In genomic region chr4:95669336-95669735, GRCm38 (mm10) we compare ENCODE assay signal across 29 mouse cellular contexts.
DNase-seq lines count a peak whose midpoint lies in the region; ATAC-seq and TF ChIP-seq lines count a peak whose summit lies in the region.
"Had no signal": no experiment of that assay in that cellular context is flagged by ENCODE, and none has a peak within 500 bp of the region (broad histone marks: within the 10 kb centered on the region; RNA-seq: fewer than 3 reads in every experiment).

No protein-coding gene starts in this region.

- no peak for ATAC-seq in embryonic facial prominence, embryonic 11.5 days (replicated peaks; ENCODE audit: insufficient number of reproducible peaks, low FRiP score, low TSS enrichment, low read depth)
- peak; percentile 83 for ATAC-seq in granulocyte monocyte progenitor cell, adult 5-6 weeks (replicated peaks; ENCODE audit: poor library complexity, severe bottlenecking)
- peak; percentile 76 for ATAC-seq in megakaryocyte, adult 5-6 weeks (ENCODE audit: poor library complexity, severe bottlenecking)
- no peak for ATAC-seq in forebrain, postnatal 0 days
- ATAC-seq: activated CD4-positive, CD25-positive, alpha-beta regulatory T cell, adult 4 months; CD4-positive, CD25-positive, alpha-beta regulatory T cell, adult 4 months; forebrain, embryonic 14.5 days; forebrain, embryonic 16.5 days; Patski had no signal

- no peak overlapping the region for H3K4me3 ChIP-seq in embryonic facial prominence, embryonic 11.5 days (ENCODE audit: low read depth, low read length)
- H3K4me3 ChIP-seq in embryonic facial prominence, embryonic 10.5 days = no peak overlapping the region
- no peak overlapping the region for H3K4me3 ChIP-seq in forebrain, postnatal 0 days (ENCODE audit: low read depth, low read length)
- H3K4me3 ChIP-seq: embryonic facial prominence, embryonic 13.5 days; embryonic facial prominence, embryonic 15.5 days; erythroblast, embryonic 14.5 days; forebrain, embryonic 10.5 days; forebrain, embryonic 12.5 days had no signal

- H3K27ac ChIP-seq in embryonic facial prominence, embryonic 11.5 days (replicated peaks; ENCODE audit: low read depth, low read length) = no peak overlapping the region
- no peak overlapping the region for H3K27ac ChIP-seq in embryonic facial prominence, embryonic 10.5 days (replicated peaks)
- H3K27ac ChIP-seq in forebrain, postnatal 0 days (ENCODE audit: low read depth, low read length) = no peak overlapping the region
- H3K27ac ChIP-seq: embryonic facial prominence, embryonic 13.5 days; embryonic facial prominence, embryonic 15.5 days; forebrain, embryonic 12.5 days had no signal

- no peak overlapping the region for H3K4me2 ChIP-seq in embryonic facial prominence, embryonic 11.5 days (ENCODE audit: low read depth, low read length)
- no peak overlapping the region for H3K4me2 ChIP-seq in forebrain, postnatal 0 days (ENCODE audit: low read depth)
- H3K4me2 ChIP-seq: embryonic facial prominence, embryonic 13.5 days; embryonic facial prominence, embryonic 15.5 days; forebrain, embryonic 12.5 days had no signal

- 29% methylated on average over 2 of the region's 2 CpGs for WGBS in embryonic facial prominence, embryonic 11.5 days
- WGBS in embryonic facial prominence, embryonic 10.5 days = 52% methylated on average over 2 of the region's 2 CpGs
- 28% methylated on average over 2 of the region's 2 CpGs for WGBS in forebrain, postnatal 0 days

- TF ChIP-seq CTCF in forebrain, postnatal 0 days (IDR thresholded peaks at IDR 0.05; ENCODE audit: low read depth) = no peak

- H3K9me3 ChIP-seq in embryonic facial prominence, embryonic 11.5 days (replicated peaks; ENCODE audit: control insufficient read depth, low read length) = no peaks in the 10 kb centered on the region
- no peaks in the 10 kb centered on the region for H3K9me3 ChIP-seq in embryonic facial prominence, embryonic 10.5 days
- no peaks in the 10 kb centered on the region for H3K9me3 ChIP-seq in forebrain, postnatal 0 days (ENCODE audit: low read length)
- H3K9me3 ChIP-seq: embryonic facial prominence, embryonic 13.5 days; embryonic facial prominence, embryonic 15.5 days; forebrain, embryonic 10.5 days; forebrain, embryonic 12.5 days; G1E had no signal

- no peaks in the 10 kb centered on the region for H3K4me1 ChIP-seq in embryonic facial prominence, embryonic 11.5 days (ENCODE audit: control insufficient read depth, insufficient read depth, low read length)
- peaks cover 10% of the 10 kb centered on the region for H3K4me1 ChIP-seq in embryonic facial prominence, embryonic 10.5 days
- H3K4me1 ChIP-seq in forebrain, postnatal 0 days (ENCODE audit: insufficient read depth) = 0 out of 2 replicates have a peak, but pooled peaks cover 2% of the 10 kb centered on the region
- H3K4me1 ChIP-seq: embryonic facial prominence, embryonic 15.5 days had no signal

- no peaks in the 10 kb centered on the region for H3K36me3 ChIP-seq in embryonic facial prominence, embryonic 11.5 days (replicated peaks; ENCODE audit: control insufficient read depth, insufficient read depth, low read depth, low read length)
- H3K36me3 ChIP-seq in embryonic facial prominence, embryonic 10.5 days (replicated peaks) = no peaks in the 10 kb centered on the region
- no peaks in the 10 kb centered on the region for H3K36me3 ChIP-seq in forebrain, postnatal 0 days (ENCODE audit: insufficient read depth)
- H3K36me3 ChIP-seq: embryonic facial prominence, embryonic 13.5 days; embryonic facial prominence, embryonic 15.5 days; forebrain, embryonic 10.5 days; forebrain, embryonic 12.5 days; G1E had no signal

- H3K9ac ChIP-seq in embryonic facial prominence, embryonic 11.5 days (replicated peaks; ENCODE audit: low read length) = no peak overlapping the region
- H3K9ac ChIP-seq in forebrain, postnatal 0 days = no peak overlapping the region
- H3K9ac ChIP-seq: embryonic facial prominence, embryonic 13.5 days; embryonic facial prominence, embryonic 15.5 days; forebrain, embryonic 12.5 days had no signal

- H3K27me3 ChIP-seq in embryonic facial prominence, embryonic 11.5 days (ENCODE audit: control insufficient read depth, insufficient read depth, low read length) = no peaks in the 10 kb centered on the region
- H3K27me3 ChIP-seq in embryonic facial prominence, embryonic 10.5 days (replicated peaks; ENCODE audit: low read depth, poor library complexity, severe bottlenecking) = no peaks in the 10 kb centered on the region
- no peaks in the 10 kb centered on the region for H3K27me3 ChIP-seq in forebrain, postnatal 0 days (ENCODE audit: insufficient read depth, low read length)
- H3K27me3 ChIP-seq: CH12.LX; embryonic facial prominence, embryonic 15.5 days; forebrain, embryonic 12.5 days; Patski had no signal

- peak; percentile 16 for DNase-seq in embryonic facial prominence, embryonic 11.5 days (ENCODE audit: low spot score)
- no peak for DNase-seq in embryonic facial prominence, embryonic 10.5 days (ENCODE audit: low spot score)
- DNase-seq in kidney, postnatal 10 days = no peak
- DNase-seq in forebrain, postnatal 0 days = no peak
- DNase-seq: adrenal gland, adult 8-10 months; adrenal gland, postnatal 14 days; adrenal gland, postnatal 36 days; B cell, adult 2 months; cerebellum, adult 11 months; cerebellum, adult 18-20 months; cerebellum, adult 8-10 months; cerebellum, adult 9-11 months; cerebellum, postnatal 14 days; cerebellum, postnatal 36 days; embryo, embryonic 11 days had no signal

Comparison
In these comparisons a context has a peak if more than half of its experiments do, and no peak if none do; other contexts are left out.
1. ATAC-seq: peak in granulocyte monocyte progenitor cell, adult 5-6 weeks (single experiment) and megakaryocyte, adult 5-6 weeks (single experiment); none in embryonic facial prominence, embryonic 11.5 days (single experiment) and forebrain, postnatal 0 days (single experiment).